Mouse (Mus musculus) neural tube, embryonic 10.5 days (tissue): ENCODE data around the gene Olfr474.
"Not testable (repeated sequence)": the region's sequence is repeated elsewhere in the genome, so short reads cannot be mapped to it uniquely, and the experiment has no call there.

Experiments used
- DNase-seq: peaks from one replicate; pipeline ENCODE4 v3.0.0-alpha.2; 2017; ENCODE audit warnings: low spot score; ENCODE audit errors: extremely low spot score

Olfr474 gene

DNA sequence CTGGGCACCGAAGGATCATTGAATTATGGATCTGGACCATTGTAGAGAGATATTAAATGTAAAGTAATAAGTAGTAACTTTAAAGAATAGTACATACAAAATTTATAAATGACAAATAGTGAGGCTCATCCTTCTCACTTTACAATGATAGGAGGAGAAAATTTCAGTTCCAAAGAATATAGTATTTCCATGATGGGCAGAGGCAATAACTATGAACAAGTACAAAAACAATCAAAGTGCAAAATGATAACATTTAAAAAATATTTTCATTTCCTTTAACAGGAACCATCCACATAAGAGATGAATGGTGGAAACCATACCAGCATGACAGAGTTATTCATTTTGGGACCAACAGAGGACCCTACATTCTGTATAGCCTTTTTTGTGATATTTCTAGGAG lies at the start of gene Olfr474:
TSS of gene Olfr474 (plus strand) at position 301 of the 400 bp plus-strand sequence.
- no peak for DNase-seq

DNA sequence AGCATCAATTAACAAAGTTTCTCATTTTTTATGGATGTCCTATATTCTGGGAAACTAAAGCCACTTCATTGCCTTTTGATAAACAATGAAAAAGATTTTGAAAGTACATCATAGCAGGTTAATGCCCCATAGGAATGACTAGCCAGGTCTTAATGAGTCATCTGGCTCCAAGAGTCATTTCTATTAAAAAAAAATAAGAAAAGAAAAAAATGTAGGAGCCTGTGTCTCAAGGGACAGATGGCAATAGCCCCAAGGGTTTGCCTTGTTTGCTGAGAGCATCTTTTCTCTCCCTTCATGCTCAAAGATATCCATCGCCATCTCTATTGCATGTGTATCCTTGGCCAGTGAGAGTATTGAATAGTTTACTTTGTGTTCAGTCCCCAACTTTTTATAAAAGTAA lies 24.3 kb upstream of the Olfr474 start, which contains the start of gene Olfr473:
TSS of gene Olfr473 (plus strand) at position 301 of the 400 bp plus-strand sequence.
- no peak for DNase-seq

DNA sequence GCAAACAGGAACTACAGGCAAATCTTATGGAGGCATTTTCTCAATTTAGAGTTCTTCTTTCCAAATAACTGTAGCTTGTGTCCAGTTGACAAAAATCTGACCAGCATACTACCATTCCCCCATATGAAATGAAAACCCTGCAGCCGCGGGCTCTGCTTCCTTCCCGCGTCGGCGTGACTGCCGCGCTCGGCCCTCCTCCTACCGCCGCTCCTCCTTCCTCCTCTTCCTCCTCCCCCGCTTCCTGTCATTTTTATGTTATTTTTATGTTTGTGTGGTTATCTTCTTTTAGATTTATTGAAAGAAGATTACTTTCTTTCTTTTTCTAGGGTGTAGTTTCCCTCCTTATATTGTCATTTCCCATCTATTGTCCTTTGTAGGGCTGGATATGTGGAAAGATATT lies 1.9 kb upstream of the Olfr474 start:
- DNase-seq: not testable (repeated sequence)

DNA sequence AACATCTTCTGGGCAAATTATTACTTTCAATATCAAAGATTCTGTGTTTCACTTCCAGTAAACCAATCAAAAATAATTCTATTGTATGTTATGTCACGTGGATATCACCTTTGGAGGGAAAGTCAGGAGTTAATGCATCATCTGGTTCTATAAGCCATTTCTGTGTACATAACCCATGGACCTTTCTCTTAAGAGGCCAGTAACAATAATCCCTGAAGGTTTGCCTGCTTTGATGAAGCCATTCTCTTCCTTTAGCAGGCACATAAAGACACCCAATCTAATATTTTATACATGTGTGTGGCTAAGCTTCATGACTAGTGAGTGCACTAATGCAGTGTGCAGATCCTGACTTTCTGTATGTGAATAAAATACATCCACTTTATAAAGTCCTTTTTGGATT lies 10.1 kb downstream of the Olfr474 start, which contains the start of gene Olfr476:
TSS of gene Olfr476 (plus strand) at position 301 of the 400 bp plus-strand sequence.
- DNase-seq: no peak

DNA sequence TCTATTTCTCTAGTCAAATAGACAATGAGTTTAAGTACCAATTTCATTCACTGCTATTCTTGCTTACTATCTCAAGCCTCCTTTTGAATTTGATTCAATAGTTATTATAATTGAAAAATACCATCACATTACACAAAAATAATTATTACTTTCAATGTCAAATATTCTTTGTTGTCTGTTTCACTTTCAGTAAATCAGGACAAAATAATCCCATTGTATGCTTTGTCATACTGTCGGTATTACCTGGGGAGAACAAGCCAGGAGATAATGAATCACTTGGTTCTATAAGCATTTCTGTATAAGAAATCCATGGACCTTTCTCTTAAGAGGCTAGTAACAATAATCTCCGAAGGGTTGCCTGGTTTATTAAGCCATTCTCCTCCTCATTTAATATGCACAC lies 31.9 kb downstream of the Olfr474 start, which contains the start of gene Olfr477:
TSS of gene Olfr477 (plus strand) at position 301 of the 400 bp plus-strand sequence.
- no peak for DNase-seq
